Mouse (Mus musculus): Measurements from ENCODE around the gene Amigo1.

Gene Amigo1

DNA sequence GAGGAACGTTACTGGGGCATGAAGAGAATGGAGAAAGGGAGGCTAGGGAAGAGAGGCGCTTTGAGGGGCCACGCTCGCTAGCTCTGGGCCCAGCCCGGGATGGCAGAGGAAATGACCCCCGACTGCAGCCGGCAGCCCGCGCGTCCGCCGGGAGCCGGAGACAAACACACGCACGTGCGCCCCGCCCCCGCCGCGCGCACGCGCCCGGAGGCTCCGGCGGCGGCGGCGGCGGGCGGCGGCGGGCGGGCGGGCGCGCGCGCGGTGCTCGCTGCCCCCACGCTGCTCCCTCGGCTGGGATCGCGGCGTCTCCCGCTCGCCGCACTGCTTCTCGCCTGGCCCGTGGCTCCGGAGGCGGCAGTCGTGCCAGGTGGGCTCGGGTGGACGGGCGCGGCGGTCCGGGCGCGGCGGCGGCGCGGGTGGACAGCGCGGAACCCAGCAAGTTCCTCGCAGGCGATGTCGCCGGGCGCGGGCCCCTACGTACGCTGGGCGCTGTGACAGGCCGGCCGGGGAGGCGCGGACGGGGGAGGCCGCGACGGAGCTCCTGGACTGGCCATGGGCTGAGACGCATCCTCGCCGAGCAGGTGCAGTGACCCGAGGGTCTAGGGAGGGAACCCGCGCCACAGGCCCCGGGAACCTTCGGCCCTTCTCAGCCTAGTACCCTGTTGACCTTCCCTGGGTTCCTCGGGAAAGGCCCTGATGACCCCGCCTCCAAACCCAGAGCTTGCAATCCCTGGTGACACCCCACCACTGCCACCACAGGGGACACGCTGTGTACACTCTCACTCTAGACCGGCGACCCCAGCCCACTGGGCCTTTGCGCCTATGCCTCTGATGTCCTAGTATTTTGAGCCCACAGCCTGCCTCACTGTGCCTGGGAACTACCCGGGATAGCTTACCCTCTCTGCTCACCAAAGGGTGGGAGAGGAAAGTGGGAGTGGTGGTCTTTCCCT, at the start of gene Amigo1:
Amigo1 (plus strand) TSS at position 238 of the 950 bp plus-strand sequence.
- no peak for DNase-seq (ENCODE audit: low spot score in 2 of 2)

- no peak for DNase-seq (ENCODE audit: low spot score in 2 of 2)
Measured at GRCm38 (mm10) chr3:108139113-108139512, 47.0 kb upstream of the Amigo1 start.

DNA sequence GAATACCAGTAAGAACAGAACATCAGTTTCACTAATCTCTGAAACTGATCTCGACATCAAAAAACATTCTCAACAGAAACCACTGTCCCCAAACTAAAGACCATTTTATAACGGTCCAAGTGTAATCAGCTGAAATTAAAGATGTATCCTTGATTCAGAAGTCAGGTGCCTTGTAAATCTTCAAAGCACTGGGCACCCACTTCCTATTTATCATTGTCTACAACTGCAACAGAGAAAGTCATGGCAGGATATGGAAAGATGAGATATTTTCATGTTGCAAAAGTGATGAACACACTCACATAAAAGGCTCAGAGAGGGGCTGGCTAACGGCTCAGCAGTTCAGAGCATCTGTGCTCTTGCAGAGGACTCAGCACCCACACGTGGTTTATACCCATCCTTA, 45.3 kb upstream of the Amigo1 start:
- DNase-seq (ENCODE audit: low spot score in 2 of 2): no peak

- DNase-seq (ENCODE audit: low spot score in 2 of 2): peak; percentile 90 to 93
Measured at GRCm38 (mm10) chr3:108145534-108146445, 40.3 kb upstream of the Amigo1 start, which contains the start of gene Gnai3. TSS of gene Gnai3 (minus strand) at chr3:108146146.

DNA sequence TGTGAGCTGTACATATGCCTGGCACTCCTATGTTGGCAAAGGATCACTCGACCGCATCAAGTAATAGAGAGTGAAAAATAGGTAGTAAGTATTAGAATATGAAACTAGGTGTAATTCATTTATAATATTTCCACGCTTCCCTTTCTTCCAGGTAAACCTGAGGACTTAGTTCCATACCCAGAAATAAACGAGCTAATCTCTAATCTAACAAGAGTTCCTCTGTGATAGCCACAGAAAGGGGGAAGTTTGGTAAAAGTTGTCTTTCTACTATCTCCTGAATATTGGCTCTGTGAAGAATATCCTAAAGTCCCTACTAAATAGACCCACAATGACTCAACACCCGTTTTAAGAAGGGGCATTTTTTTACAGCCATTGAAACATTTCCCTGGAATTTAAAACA, 39.5 kb upstream of the Amigo1 start:
- no peak for DNase-seq (ENCODE audit: low spot score in 2 of 2)

- peak; percentile 84 to 91 for DNase-seq (ENCODE audit: low spot score in 2 of 2)
Measured at GRCm38 (mm10) chr3:108147386-108148235, 38.5 kb upstream of the Amigo1 start.

- no peak for DNase-seq (ENCODE audit: low spot score in 2 of 2)
Measured at GRCm38 (mm10) chr3:108152290-108152689, 33.8 kb upstream of the Amigo1 start.

DNA sequence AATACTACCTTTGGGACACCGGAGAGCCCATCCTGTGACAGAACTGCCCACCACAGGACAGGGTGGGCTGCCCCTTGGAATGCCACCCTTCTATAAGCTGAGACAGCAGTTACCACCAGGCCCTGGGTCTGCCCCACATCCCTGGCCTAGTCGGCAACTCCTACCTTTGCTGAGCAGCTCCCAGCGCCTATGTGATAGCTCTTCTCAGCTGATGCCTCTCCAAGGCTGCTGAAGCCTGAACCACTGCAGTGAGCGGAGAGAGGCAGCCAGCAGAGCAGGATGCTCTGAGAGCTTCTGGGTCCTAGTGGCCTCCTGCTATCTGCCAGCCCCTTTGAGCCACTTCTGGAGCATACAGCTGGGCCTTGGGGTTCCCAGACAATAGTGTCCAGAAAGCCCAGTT, 31.5 kb upstream of the Amigo1 start, which contains the start of gene Gpr61:
Gpr61 (minus strand) TSS at position 227 of the 400 bp plus-strand sequence.
- peak; percentile 69 to 84 for DNase-seq (ENCODE audit: low spot score in 2 of 2)

- DNase-seq (ENCODE audit: low spot score in 2 of 2): peak; percentile 62 to 85
Measured at GRCm38 (mm10) chr3:108158383-108159037, 27.6 kb upstream of the Amigo1 start.

GRCm38 (mm10) chr3:108164091-108164490, 22.0 kb upstream of the Amigo1 start:
- no peak for DNase-seq (ENCODE audit: low spot score in 2 of 2)

DNA sequence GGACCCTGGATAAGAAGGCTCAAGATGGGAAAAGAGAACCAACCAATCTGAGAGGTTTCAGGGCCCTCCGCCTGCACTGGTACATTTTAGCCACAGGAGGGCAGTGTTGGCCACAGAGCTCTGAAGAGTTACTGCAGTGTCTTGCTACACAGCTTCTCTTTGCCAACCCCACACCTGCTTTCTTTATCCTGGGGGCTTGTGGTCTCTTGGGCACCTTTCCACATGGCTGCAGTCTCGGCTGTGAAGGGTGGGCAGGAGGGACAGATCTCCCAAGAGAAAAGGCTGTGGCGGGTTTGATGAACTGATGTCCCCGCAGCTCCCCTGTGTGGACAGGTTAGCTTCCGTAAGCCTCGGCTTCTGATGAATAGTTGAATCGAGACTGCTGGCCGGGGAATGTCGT, 21.3 kb upstream of the Amigo1 start:
- DNase-seq (ENCODE audit: low spot score in 2 of 2): peak; percentile 88 to 90

DNA sequence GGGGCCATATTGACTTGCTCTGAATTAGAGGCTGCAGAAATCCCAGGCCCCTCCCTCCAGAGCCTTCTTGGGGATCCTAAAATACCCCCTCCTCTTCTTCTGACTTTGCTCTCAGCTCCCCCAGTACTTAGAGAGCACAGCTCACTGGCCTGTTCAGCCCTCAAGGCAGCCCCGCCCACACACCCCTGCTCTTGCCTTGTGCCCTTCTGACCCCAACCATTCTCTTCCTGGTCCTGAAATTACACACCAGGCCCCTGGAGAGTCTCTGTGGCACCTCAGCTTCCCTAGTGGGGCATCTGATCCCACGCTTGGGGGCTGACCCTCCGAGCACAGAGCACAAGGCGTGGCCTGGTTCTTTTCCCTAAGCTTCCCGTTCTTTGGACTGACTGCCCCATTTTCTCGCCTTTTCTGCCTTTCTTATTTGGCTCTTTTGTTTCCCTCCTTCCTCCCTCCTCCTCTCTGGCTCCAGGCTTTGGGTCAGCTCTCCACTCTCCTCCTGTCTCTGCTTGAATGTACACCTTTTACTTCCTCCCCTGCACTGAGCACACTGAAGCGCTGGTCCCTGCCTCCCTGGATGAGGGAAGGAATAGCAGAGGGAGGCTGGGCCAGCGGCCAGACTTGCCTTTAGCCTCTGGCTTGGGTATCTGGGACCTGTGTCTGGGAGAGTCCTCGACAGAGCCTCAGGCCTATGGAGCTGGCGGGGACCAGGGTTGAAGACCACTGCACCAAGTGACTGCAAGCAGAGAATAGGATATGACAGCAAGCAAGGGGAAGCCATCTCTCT, 20.4 kb upstream of the Amigo1 start:
- DNase-seq (ENCODE audit: low spot score in 2 of 2): no peak

DNA sequence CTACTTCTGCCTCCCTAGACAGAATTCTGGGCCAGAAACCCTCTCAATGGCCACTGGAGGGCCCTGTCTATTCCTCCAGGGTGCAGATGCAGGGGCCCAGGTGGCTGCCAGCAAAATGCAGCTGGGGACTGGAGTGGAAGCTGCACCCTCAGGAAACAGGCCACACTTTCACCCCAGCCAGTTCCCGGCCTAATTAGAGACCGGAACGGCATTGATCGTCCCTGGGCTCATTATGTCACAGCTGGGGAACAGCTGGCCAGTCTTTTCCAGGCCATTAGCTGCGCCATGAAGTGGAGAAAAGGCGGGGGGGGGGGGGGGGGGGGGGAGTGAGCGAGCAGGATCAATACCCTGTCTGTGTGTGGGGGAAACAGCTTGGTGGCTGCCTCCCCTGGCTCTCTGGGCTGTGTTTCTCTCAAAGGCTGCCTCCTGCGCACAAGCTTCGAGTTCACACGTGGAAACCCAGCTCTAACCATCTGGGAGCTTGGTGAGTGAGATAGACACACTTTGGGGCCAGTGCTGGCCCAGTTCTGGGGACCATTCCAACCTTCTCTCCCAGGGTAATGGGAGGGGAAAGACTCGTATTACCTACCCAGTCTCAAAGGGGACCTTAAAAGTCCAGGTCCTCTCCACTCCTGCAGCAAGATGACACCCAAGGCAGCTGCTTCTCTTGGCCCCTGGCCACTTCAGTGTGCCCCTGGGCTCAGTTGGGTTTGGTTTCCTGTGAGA, 19.5 kb upstream of the Amigo1 start:
- peak in 1 of 2 experiments; percentile 48 for DNase-seq (ENCODE audit: low spot score in 2 of 2)

DNA sequence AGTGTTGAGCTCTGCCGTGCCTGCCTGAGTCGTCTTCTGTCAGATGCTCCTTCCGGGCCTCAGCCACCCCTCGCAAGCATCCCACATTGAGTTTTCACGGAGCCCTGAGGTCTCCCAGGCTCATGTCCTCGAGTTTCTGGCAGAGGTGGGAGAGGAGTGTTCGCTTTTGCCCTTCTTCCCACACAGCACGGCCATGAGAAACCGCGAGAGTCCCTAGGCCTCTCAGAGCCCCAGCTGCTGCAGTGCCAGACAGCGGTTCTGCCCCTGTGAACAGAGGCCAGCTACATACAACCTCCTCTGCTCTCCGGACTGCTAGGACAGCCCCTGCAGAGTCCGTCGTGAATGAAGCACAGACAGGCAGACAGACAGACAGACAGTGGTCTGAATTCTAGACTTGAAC, 18.6 kb upstream of the Amigo1 start:
- no peak for DNase-seq (ENCODE audit: low spot score in 2 of 2)

DNA sequence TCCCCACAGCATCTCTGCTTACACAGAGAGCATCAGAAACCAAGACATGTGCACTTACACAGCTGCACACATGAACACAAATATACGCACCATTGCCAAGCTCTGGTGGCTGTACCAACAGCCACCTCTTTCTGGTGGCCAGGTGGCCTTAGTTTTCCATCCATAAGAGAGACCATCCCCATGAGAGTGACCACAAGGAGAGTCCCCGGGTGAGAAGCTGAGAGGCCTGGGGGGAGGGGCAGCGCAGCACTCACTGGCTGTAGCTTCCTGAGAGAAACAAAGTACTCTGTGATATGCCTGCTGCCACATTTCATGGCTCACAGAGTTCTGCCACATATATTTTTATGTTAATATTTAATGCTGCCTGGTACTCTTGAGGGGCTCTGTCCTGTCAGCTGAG, 16.9 kb upstream of the Amigo1 start:
- no peak for DNase-seq (ENCODE audit: low spot score in 2 of 2)

DNA sequence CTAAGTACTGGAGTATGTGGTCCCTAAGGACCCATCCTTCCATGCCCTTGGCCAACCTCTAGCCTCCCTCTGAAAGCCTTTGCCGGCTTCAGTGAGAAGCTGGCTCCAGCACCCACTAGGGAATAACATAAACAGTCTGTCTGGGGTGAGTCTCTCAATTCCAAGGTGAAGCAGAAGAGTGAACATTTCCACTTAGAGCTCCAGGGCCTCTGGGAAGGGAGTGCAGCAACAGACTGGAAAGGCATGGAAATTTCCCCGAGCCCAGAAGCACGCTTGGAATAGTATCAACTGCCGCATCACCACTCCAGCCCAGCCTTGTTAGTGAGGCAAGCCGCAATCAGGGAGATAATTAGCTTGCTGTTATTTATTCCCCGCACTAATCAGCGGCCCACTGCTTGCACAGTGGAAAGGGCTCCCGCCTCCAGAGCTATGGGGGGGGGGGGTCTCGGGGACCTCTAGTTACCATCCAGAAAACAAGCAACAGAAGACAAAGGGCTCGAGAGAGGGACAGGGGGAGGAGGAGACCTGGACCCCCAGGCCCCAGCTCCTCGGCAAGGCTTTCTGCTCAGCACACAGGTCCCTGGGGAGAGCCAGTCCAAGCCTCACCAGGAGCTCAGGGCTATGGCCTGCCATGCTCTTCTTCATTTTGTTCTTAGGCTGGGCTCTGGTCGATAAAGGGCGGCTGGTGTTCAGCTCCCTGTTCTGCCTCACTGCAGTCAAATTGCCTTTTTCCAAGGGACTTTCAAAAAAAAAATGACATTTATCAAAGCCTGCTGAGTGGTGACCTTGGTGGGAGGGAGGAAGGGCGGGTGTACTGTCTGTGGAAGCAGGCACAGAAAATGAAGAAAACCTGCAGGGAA, 11.2 kb upstream of the Amigo1 start:
- peak; percentile 70 to 80 for DNase-seq (ENCODE audit: low spot score in 2 of 2)

DNA sequence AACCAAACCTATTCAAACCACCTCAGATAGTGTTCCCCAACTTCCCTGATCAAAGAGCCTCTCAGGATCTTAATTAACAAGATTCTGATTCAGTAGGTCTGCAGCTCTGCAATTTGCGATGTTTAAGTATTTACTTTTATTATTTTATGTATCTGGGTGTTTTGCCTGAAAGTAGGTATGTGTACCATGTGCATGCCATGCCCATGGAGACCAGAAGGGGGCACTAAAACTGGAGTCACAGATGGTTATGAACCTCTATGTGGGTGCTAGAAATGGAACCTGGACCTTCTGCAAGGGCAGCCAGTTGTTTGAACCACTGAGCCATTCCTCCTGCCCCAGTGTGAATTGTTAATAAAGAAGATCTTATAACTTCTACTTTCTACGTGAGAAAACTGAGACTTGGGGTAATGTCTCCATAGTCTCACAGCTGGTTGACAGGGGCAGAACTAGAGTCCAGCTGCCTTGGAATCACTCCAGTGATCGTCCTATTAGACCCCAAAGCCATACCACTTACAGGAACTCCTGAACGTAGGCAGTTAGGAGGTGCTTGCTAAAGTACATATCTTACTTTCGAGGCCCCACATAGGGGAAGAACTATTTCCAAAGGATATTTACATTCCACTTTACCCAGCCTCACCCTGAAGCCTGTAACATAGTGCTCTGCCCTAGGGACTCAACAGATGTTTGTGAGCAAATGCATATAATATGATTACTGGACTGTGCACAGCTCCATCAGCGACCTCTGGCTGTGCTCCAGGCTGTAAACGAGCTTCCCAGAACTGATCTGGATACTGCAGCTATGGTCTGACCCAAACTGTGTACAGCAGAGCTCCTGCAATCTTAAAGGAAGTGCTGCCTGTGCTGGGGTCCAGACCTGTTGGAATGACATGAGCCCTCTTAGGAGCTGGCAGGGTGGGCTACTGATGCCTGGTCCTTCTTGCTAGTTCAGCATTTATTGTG, 7.1 kb upstream of the Amigo1 start:
- DNase-seq (ENCODE audit: low spot score in 2 of 2): no peak

All from frontal cortex, postnatal 36 days (tissue).